ENCODE assay signal across 10 mouse cellular contexts in the genomic region with DNA sequence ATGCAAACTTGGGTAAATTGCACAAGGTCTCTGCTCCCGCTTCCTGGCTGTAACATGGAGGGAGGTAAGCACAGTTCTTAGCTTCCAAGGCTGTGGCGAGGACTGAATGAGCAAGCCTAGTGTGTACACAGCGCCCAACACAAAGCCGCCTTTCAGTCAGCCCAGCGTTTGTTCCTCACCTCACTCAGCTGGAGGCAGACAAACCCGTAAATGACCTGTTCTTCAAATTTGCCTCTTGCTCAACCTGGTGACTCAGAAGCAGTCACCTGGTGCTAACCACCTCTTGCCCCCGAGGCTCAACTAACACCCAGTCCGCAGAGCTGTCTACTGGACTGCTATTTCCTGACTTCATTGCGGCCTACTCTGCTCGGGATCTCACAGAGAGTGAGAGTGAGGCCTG. TPM values are rescaled to one million over a fixed set of nuclear protein-coding genes. Genes with fewer than 3 reads are reported as not detected.
DNase-seq lines count a peak whose midpoint lies in the region; ATAC-seq and TF ChIP-seq lines count a peak whose summit lies in the region.
"Had no signal": no experiment of that assay in that cellular context is flagged by ENCODE, and none has a peak within 500 bp of the region (broad histone marks: within the 10 kb centered on the region; RNA-seq: fewer than 3 reads in every experiment).

No protein-coding gene starts in this region.

- ATAC-seq in kidney, embryonic 16.5 days (ENCODE audit: low FRiP score, low TSS enrichment), result no peak
- ATAC-seq in embryonic facial prominence, embryonic 13.5 days (ENCODE audit: insufficient number of reproducible peaks, insufficient read depth, low FRiP score, low TSS enrichment, low read depth), result no peak
- ATAC-seq in intestine, embryonic 15.5 days, result no peak
- no peak for ATAC-seq in midbrain, embryonic 15.5 days (replicated peaks)

- no peak for TF ChIP-seq CTCF in kidney, adult 2 months (conservative IDR thresholded peaks at IDR 0.05; ENCODE audit: insufficient read depth, insufficient read length, low read depth, low read length)

- WGBS in kidney, embryonic 16.5 days, result 66% methylated on average over 10 of the region's 10 CpGs
- WGBS in kidney, adult 2 months, result 75% methylated on average over 10 of the region's 10 CpGs
- 58% methylated on average over 10 of the region's 10 CpGs for WGBS in embryonic facial prominence, embryonic 13.5 days
- 53% methylated on average over 10 of the region's 10 CpGs for WGBS in intestine, embryonic 15.5 days
- 55% methylated on average over 10 of the region's 10 CpGs for WGBS in midbrain, embryonic 15.5 days

- H3K9ac ChIP-seq in kidney, embryonic 16.5 days (replicated peaks; ENCODE audit: low read length), result 0 out of 2 replicates have a peak overlapping the region, but pooled peaks have one; percentile 7
- no peak overlapping the region for H3K9ac ChIP-seq in embryonic facial prominence, embryonic 13.5 days
- no peak overlapping the region for H3K9ac ChIP-seq in intestine, embryonic 15.5 days
- no peak overlapping the region for H3K9ac ChIP-seq in midbrain, embryonic 15.5 days

- no peaks in the 10 kb centered on the region for H3K27me3 ChIP-seq in kidney, embryonic 16.5 days (ENCODE audit: insufficient read depth, low read length)
- H3K27me3 ChIP-seq in kidney, adult 2 months (replicated peaks; ENCODE audit: control insufficient read depth, insufficient read depth, low read length), result no peaks in the 10 kb centered on the region
- H3K27me3 ChIP-seq in embryonic facial prominence, embryonic 13.5 days, result no peaks in the 10 kb centered on the region
- no peaks in the 10 kb centered on the region for H3K27me3 ChIP-seq in intestine, embryonic 15.5 days (replicated peaks)
- H3K27me3 ChIP-seq in midbrain, embryonic 15.5 days (replicated peaks), result no peaks in the 10 kb centered on the region

- no peaks in the 10 kb centered on the region for H3K36me3 ChIP-seq in kidney, embryonic 16.5 days (ENCODE audit: insufficient read depth, low read length)
- no peaks in the 10 kb centered on the region for H3K36me3 ChIP-seq in kidney, adult 2 months (ENCODE audit: control insufficient read depth, insufficient read depth, low read length)
- no peaks in the 10 kb centered on the region for H3K36me3 ChIP-seq in embryonic facial prominence, embryonic 13.5 days
- no peaks in the 10 kb centered on the region for H3K36me3 ChIP-seq in intestine, embryonic 15.5 days
- no peaks in the 10 kb centered on the region for H3K36me3 ChIP-seq in midbrain, embryonic 15.5 days (replicated peaks)
- H3K36me3 ChIP-seq: G1E had no signal

- H3K27ac ChIP-seq in kidney, embryonic 16.5 days (ENCODE audit: low read length), result no peak overlapping the region
- no peak overlapping the region for H3K27ac ChIP-seq in kidney, adult 2 months (ENCODE audit: insufficient read depth, low read depth, low read length)
- H3K27ac ChIP-seq in embryonic facial prominence, embryonic 13.5 days, result 0 out of 2 replicates have a peak overlapping the region, but pooled peaks have one; percentile 33
- H3K27ac ChIP-seq in intestine, embryonic 15.5 days, result 0 out of 2 replicates have a peak overlapping the region, but pooled peaks have one; percentile 17
- H3K27ac ChIP-seq in midbrain, embryonic 15.5 days, result peak overlapping the region; percentile 44; the same call in 1 of the 2 replicates
- H3K27ac ChIP-seq: macrophage had no signal

- TF ChIP-seq POLR2A in kidney, adult 2 months (IDR thresholded peaks at IDR 0.05; ENCODE audit: low read depth, low read length), result no peak

- no peak overlapping the region for H3K4me2 ChIP-seq in kidney, embryonic 16.5 days (replicated peaks; ENCODE audit: low read depth, low read length)
- no peak overlapping the region for H3K4me2 ChIP-seq in embryonic facial prominence, embryonic 13.5 days
- no peak overlapping the region for H3K4me2 ChIP-seq in intestine, embryonic 15.5 days (replicated peaks)
- H3K4me2 ChIP-seq in midbrain, embryonic 15.5 days, result no peak overlapping the region

- no peak overlapping the region for H3K4me3 ChIP-seq in kidney, embryonic 16.5 days (ENCODE audit: low read length)
- H3K4me3 ChIP-seq in kidney, adult 2 months (ENCODE audit: insufficient read depth, low read depth, low read length), result no peak overlapping the region
- no peak overlapping the region for H3K4me3 ChIP-seq in embryonic facial prominence, embryonic 13.5 days
- H3K4me3 ChIP-seq in intestine, embryonic 15.5 days (replicated peaks), result no peak overlapping the region
- H3K4me3 ChIP-seq in midbrain, embryonic 15.5 days, result no peak overlapping the region

- DNase-seq in kidney, adult 2 months, result no peak
- no peak for DNase-seq in adrenal gland, adult 18-20 months (ENCODE audit: low spot score in 2 of 2)
- DNase-seq in thymus, postnatal 4 days, result no peak
- no peak for DNase-seq in adrenal gland, postnatal 36 days

- H3K9me3 ChIP-seq in kidney, embryonic 16.5 days (ENCODE audit: low read length), result no peaks in the 10 kb centered on the region
- no peaks in the 10 kb centered on the region for H3K9me3 ChIP-seq in embryonic facial prominence, embryonic 13.5 days
- no peaks in the 10 kb centered on the region for H3K9me3 ChIP-seq in intestine, embryonic 15.5 days
- H3K9me3 ChIP-seq in midbrain, embryonic 15.5 days, result no peaks in the 10 kb centered on the region
- H3K9me3 ChIP-seq: G1E had no signal

- H3K4me1 ChIP-seq in kidney, embryonic 16.5 days (ENCODE audit: insufficient read depth, low read length), result peaks cover 27% of the 10 kb centered on the region
- H3K4me1 ChIP-seq in kidney, adult 2 months (ENCODE audit: control insufficient read depth, insufficient read depth, low read length), result peaks cover 9% of the 10 kb centered on the region; the same call in 1 of the 2 replicates
- peaks cover 26% of the 10 kb centered on the region for H3K4me1 ChIP-seq in embryonic facial prominence, embryonic 13.5 days
- peaks cover 27% of the 10 kb centered on the region for H3K4me1 ChIP-seq in intestine, embryonic 15.5 days (replicated peaks)
- peaks cover 32% of the 10 kb centered on the region for H3K4me1 ChIP-seq in midbrain, embryonic 15.5 days

RNA-seq across cellular contexts. Expression of a gene that starts 10.1 kb away (rescaled TPM):
- 1.7 and 2.4 TPM in 2 replicates for polyA plus RNA-seq in kidney, embryonic 16.5 days (2015; fragmentation: Nextera tagmentation; extraction: Ambion mirVana)
- 21.5 and 36.4 TPM in 2 replicates for polyA plus RNA-seq in kidney, adult 2 months (2012; rRNA removed)
- polyA plus RNA-seq in embryonic facial prominence, embryonic 13.5 days (2015; fragmentation: Nextera tagmentation; extraction: Ambion mirVana), result 1.9 and 2.5 TPM in 2 replicates
- polyA plus RNA-seq in intestine, embryonic 15.5 days (2015; fragmentation: Nextera tagmentation; extraction: Ambion mirVana), result 3.3 TPM in 2 replicates
- polyA plus RNA-seq in midbrain, embryonic 15.5 days (2015; fragmentation: Nextera tagmentation; extraction: Ambion mirVana), result 56.5 and 63.1 TPM in 2 replicates
- total RNA-seq in adrenal gland, adult 18-20 months (2021), result 100 to 1,000 TPM; 128 to 221 TPM
- 100 to 1,000 TPM; 134 to 155 TPM for total RNA-seq in adrenal gland, postnatal 36 days (2021)
- polyA plus RNA-seq: G1E, macrophage had no signal

RNA-seq across cellular contexts. Expression of a gene that starts 21.2 kb away (rescaled TPM):
- not detected in 2 replicates for polyA plus RNA-seq in kidney, embryonic 16.5 days (2015; fragmentation: Nextera tagmentation; extraction: Ambion mirVana)
- polyA plus RNA-seq in kidney, adult 2 months (2012; rRNA removed), result 0.06 and 0.11 TPM in 2 replicates
- polyA plus RNA-seq in embryonic facial prominence, embryonic 13.5 days (2015; fragmentation: Nextera tagmentation; extraction: Ambion mirVana), result 0.07 TPM in 1 of 2 replicates, not detected in the other
- 0.08 TPM in 1 of 2 replicates, not detected in the other for polyA plus RNA-seq in intestine, embryonic 15.5 days (2015; fragmentation: Nextera tagmentation; extraction: Ambion mirVana)
- 5.6 and 5.9 TPM in 2 replicates for polyA plus RNA-seq in midbrain, embryonic 15.5 days (2015; fragmentation: Nextera tagmentation; extraction: Ambion mirVana)
- under 1 TPM in 1 of 2 experiments, not detected in 1; 0.22 TPM for total RNA-seq in adrenal gland, adult 18-20 months (2021)
- under 1 TPM in 1 of 2 experiments, not detected in 1; 0.23 TPM for total RNA-seq in adrenal gland, postnatal 36 days (2021)
- total RNA-seq: G1E had no signal
- polyA plus RNA-seq: G1E had no signal

RNA-seq across cellular contexts. Expression of a gene that starts 33.1 kb away (rescaled TPM):
- polyA plus RNA-seq in kidney, embryonic 16.5 days (2015; fragmentation: Nextera tagmentation; extraction: Ambion mirVana), result 1.2 and 1.6 TPM in 2 replicates
- polyA plus RNA-seq in kidney, adult 2 months (2012; rRNA removed), result 17.0 and 17.1 TPM in 2 replicates
- 0.06 TPM in 2 replicates for polyA plus RNA-seq in embryonic facial prominence, embryonic 13.5 days (2015; fragmentation: Nextera tagmentation; extraction: Ambion mirVana)
- 0.08 TPM in 2 replicates for polyA plus RNA-seq in intestine, embryonic 15.5 days (2015; fragmentation: Nextera tagmentation; extraction: Ambion mirVana)
- polyA plus RNA-seq in midbrain, embryonic 15.5 days (2015; fragmentation: Nextera tagmentation; extraction: Ambion mirVana), result 1.8 TPM in 2 replicates
- 1 to 10 TPM; 1.3 to 1.5 TPM for total RNA-seq in adrenal gland, adult 18-20 months (2021)
- under 1 TPM; 0.46 to 0.56 TPM for total RNA-seq in adrenal gland, postnatal 36 days (2021)
- polyA plus RNA-seq: G1E had no signal

RNA-seq across cellular contexts. Expression of a gene that starts 46.5 kb away (rescaled TPM):
- 60.2 and 69.7 TPM in 2 replicates for polyA plus RNA-seq in kidney, embryonic 16.5 days (2015; fragmentation: Nextera tagmentation; extraction: Ambion mirVana)
- polyA plus RNA-seq in kidney, adult 2 months (2012; rRNA removed), result 54.3 and 57.7 TPM in 2 replicates
- 46.9 and 49.8 TPM in 2 replicates for polyA plus RNA-seq in embryonic facial prominence, embryonic 13.5 days (2015; fragmentation: Nextera tagmentation; extraction: Ambion mirVana)
- 46.1 and 53.3 TPM in 2 replicates for polyA plus RNA-seq in intestine, embryonic 15.5 days (2015; fragmentation: Nextera tagmentation; extraction: Ambion mirVana)
- 66.2 and 77.2 TPM in 2 replicates for polyA plus RNA-seq in midbrain, embryonic 15.5 days (2015; fragmentation: Nextera tagmentation; extraction: Ambion mirVana)
- 10 to 100 TPM; 20.8 to 27.8 TPM for total RNA-seq in adrenal gland, adult 18-20 months (2021)
- total RNA-seq in adrenal gland, postnatal 36 days (2021), result 10 to 100 TPM; 24.9 to 39.2 TPM

RNA-seq across cellular contexts. Expression of a gene that starts 49.7 kb away (rescaled TPM):
- 0.05 TPM in 1 of 2 replicates, not detected in the other for polyA plus RNA-seq in kidney, embryonic 16.5 days (2015; fragmentation: Nextera tagmentation; extraction: Ambion mirVana)
- polyA plus RNA-seq in kidney, adult 2 months (2012; rRNA removed), result 0.09 and 0.11 TPM in 2 replicates
- not detected in 2 replicates for polyA plus RNA-seq in embryonic facial prominence, embryonic 13.5 days (2015; fragmentation: Nextera tagmentation; extraction: Ambion mirVana)
- not detected in 2 replicates for polyA plus RNA-seq in intestine, embryonic 15.5 days (2015; fragmentation: Nextera tagmentation; extraction: Ambion mirVana)
- 0.05 TPM in 1 of 2 replicates, not detected in the other for polyA plus RNA-seq in midbrain, embryonic 15.5 days (2015; fragmentation: Nextera tagmentation; extraction: Ambion mirVana)
- 1 to 10 TPM in 1 of 2 experiments, under 1 TPM in 1; 0.42 to 3.7 TPM for total RNA-seq in adrenal gland, adult 18-20 months (2021)
- 1 to 10 TPM in 1 of 2 experiments, under 1 TPM in 1; 0.53 to 1.4 TPM for total RNA-seq in adrenal gland, postnatal 36 days (2021)
- polyA plus RNA-seq: G1E, macrophage had no signal

Comparison
In these comparisons a context has a peak if more than half of its experiments do, and no peak if none do; other contexts are left out.
1. H3K27ac ChIP-seq: peak in embryonic facial prominence, embryonic 13.5 days (single experiment), intestine, embryonic 15.5 days (single experiment) and midbrain, embryonic 15.5 days (single experiment); none in kidney, embryonic 16.5 days (single experiment) and kidney, adult 2 months (single experiment).